Mouse (Mus musculus) midbrain, postnatal 0 days (tissue): ENCODE data around the gene Tspoap1. TPM values are rescaled to one million over a fixed set of nuclear protein-coding genes. Genes with fewer than 3 reads are reported as not detected.

Source experiments
- ATAC-seq: fragments of 200-750 bp; cut with Nextera tagmentation; 2 replicates; pipeline ENCODE4 v1.8.0; 2017; ENCODE audit warnings: moderate number of reproducible peaks, mild to moderate bottlenecking, moderate TSS enrichment, moderate library complexity; ENCODE audit not compliant: low FRiP score
- DNase-seq: peaks from one replicate; pipeline ENCODE4 v3.0.0-alpha.2; 2015; ENCODE audit warnings: low spot score
- H3K27ac ChIP-seq: fragments of 300-500 bp; sonication (generic); 2 replicates; pipeline ENCODE4 v1.5.1; 2014; ENCODE audit warnings: low read depth, mild to moderate bottlenecking, low read length, mixed read lengths
- H3K27me3 ChIP-seq: fragments of 300-500 bp; sonication (generic); 2 replicates; pipeline ENCODE4 v1.6.1; 2014; ENCODE audit warnings: low read length, control low read depth, mixed read lengths; ENCODE audit not compliant: insufficient read depth
- H3K36me3 ChIP-seq: fragments of 300-500 bp; sonication (generic); 2 replicates; pipeline ENCODE4 v1.6.1; 2014; ENCODE audit warnings: low read length, control low read depth, mixed read lengths; ENCODE audit not compliant: insufficient read depth
- H3K4me1 ChIP-seq: fragments of 300-500 bp; sonication (generic); 2 replicates; pipeline ENCODE4 v1.6.1; 2014; ENCODE audit warnings: mild to moderate bottlenecking, control low read depth, antibody characterized with exemption, low read length, mixed read lengths; ENCODE audit not compliant: insufficient read depth
- H3K4me2 ChIP-seq: fragments of 300-500 bp; sonication (generic); 2 replicates; pipeline ENCODE4 v1.6.1; 2014; ENCODE audit warnings: low read depth, mild to moderate bottlenecking, low read length, mixed read lengths; ENCODE audit not compliant: poor library complexity, severe bottlenecking
- H3K4me3 ChIP-seq: fragments of 300-500 bp; sonication (generic); 2 replicates; pipeline ENCODE4 v1.5.1; 2014; ENCODE audit warnings: low read depth, mild to moderate bottlenecking, low read length, moderate library complexity
- H3K9ac ChIP-seq: fragments of 300-500 bp; sonication (generic); replicated peaks from 2 replicates; pipeline ENCODE4 v1.6.1; 2014; ENCODE audit warnings: mild to moderate bottlenecking, low read length, moderate library complexity, mixed read lengths; ENCODE audit not compliant: poor library complexity, severe bottlenecking
- H3K9me3 ChIP-seq: fragments of 300-500 bp; sonication (generic); 2 replicates; pipeline ENCODE4 v1.6.1; 2016; ENCODE audit warnings: low read length, control low read depth
- CTCF ChIP-seq: IDR thresholded peaks from 2 replicates; pipeline ENCODE4 v1.5.1; 2016; ENCODE audit warnings: antibody characterized with exemption, mild to moderate bottlenecking
- WGBS: fragments of 180-500 bp; shearing (Covaris S2); extraction: QIAGEN DNeasy Blood & Tissue Kit; methylation state at CpG from one replicate; pipeline ENCODE4 v1.1.7; 2014; 5-methylcytosine and 5-hydroxymethylcytosine counted together
- polyA plus RNA-seq: library from polyadenylated mRNA; unstranded; fragments of >200 nt; fragmentation: Nextera tagmentation; extraction: Ambion mirVana; gene quantifications from 2 replicates; pipeline ENCODE4 v1.2.1, GENCODE M21; 2015
- total RNA-seq: library from RNA; depleted of rRNA; stranded (reverse); fragments of >200 nt; gene quantifications from 2 replicates; pipeline ENCODE4 v1.2.3, GENCODE M21; 2014

Gene Tspoap1
- total and polyA plus RNA-seq, 2 experiments from 2014 or later: 57.8 to 206 TPM

DNA sequence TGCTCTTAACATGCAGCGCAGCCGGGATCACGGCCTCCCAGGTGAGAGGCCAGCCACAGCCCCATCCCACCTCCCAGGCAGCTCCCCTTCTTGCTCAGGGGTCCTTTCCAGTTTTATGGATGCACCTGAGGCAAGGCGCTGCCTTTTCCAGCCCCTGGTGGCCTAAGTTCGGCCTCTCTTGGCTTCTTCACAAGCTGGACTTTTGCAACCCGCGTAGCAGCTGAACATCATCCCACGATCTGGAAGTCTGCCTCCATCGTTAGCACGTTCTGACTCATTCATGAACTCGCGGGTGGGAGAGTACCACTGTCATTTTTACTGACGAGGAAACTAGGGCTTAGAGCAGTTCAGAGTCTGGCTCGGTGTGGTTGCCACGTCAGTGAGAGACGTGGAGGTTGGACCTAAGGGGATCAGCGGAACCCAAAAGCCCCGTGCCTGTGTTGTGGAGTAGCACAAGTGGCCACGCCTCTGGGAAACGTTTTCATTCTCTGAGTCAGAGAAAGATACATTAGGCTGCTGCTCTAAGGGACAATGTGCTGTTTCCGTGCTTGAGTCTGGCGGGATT lies 41.5 kb downstream of the Tspoap1 start:
- no peak overlapping the region for H3K27ac ChIP-seq
- no peak overlapping the region for H3K4me2 ChIP-seq
- H3K9me3 ChIP-seq: no peaks in the 10 kb centered on the region
- ATAC-seq (no peak), DNase-seq (no peak)
- TF ChIP-seq CTCF: no peak
- H3K4me3 ChIP-seq: no peak overlapping the region
- 87% methylated on average over 22 of the region's 22 CpGs for WGBS
- H3K4me1 ChIP-seq: 0 out of 2 replicates have a peak, but pooled peaks cover 2% of the 10 kb centered on the region
- no peaks in the 10 kb centered on the region for H3K27me3 ChIP-seq
- H3K36me3 ChIP-seq: no peaks in the 10 kb centered on the region
- no peak overlapping the region for H3K9ac ChIP-seq

DNA sequence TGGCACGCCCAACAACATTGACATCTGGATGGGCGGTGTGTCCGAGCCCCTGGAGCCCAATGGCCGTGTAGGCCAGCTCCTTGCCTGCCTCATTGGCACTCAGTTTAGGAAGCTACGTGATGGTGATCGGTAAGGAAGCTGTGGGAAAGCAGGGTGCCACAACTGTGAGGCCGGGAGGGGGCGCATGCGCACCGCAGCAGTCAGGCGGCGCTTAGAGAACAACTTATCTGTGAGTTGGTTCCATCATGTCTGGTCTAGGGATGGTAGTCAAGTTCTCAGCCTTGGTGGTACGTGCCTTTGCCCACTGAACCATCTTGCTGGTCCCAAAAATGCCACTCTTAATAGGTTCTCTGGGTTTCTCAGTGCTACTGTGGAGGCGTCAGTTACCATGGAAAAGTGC lies 42.3 kb downstream of the Tspoap1 start:
- WGBS: 50% methylated on average over 14 of the region's 14 CpGs
- Histone ChIP-seq H3K36me3 (no peaks in the 10 kb centered on the region), H3K9ac (no peak overlapping the region), H3K4me2 (no peak overlapping the region), H3K9me3 (no peaks in the 10 kb centered on the region), H3K27ac (no peak overlapping the region), H3K4me3 (no peak overlapping the region), H3K27me3 (no peaks in the 10 kb centered on the region), H3K4me1 (no peaks in the 10 kb centered on the region)
- ATAC-seq (no peak), DNase-seq (peak; percentile 20)
- peak; percentile 65 for TF ChIP-seq CTCF

DNA sequence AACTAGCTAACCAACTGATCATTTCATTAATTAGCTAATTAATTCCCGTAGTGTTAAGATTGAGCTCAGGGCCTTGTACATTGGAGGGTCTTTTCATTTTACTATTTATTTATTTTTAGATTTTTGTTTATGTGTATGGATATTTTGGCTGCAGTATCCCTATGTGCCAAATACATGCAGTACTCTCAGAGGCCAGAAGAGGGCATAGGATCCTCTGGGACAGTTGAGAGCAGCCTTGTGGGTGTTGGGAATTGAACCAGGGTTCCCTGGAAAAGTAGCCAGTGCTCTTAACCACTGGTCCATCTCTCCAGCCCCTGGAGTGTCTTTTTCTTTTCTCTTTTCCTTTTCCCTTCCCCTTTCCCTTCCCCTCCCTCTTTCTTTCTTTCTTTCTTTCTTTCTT lies 45.1 kb downstream of the Tspoap1 start:
- no peaks in the 10 kb centered on the region for H3K9me3 ChIP-seq
- no peak overlapping the region for H3K9ac ChIP-seq
- ATAC-seq (no peak), DNase-seq (no peak)
- peak; percentile 47 for TF ChIP-seq CTCF
- WGBS: 73% methylated on average over 1 of the region's 1 CpGs
- H3K36me3 ChIP-seq: no peaks in the 10 kb centered on the region
- no peak overlapping the region for H3K27ac ChIP-seq
- H3K4me2 ChIP-seq: no peak overlapping the region
- H3K27me3 ChIP-seq: no peaks in the 10 kb centered on the region
- no peaks in the 10 kb centered on the region for H3K4me1 ChIP-seq
- H3K4me3 ChIP-seq: no peak overlapping the region

DNA sequence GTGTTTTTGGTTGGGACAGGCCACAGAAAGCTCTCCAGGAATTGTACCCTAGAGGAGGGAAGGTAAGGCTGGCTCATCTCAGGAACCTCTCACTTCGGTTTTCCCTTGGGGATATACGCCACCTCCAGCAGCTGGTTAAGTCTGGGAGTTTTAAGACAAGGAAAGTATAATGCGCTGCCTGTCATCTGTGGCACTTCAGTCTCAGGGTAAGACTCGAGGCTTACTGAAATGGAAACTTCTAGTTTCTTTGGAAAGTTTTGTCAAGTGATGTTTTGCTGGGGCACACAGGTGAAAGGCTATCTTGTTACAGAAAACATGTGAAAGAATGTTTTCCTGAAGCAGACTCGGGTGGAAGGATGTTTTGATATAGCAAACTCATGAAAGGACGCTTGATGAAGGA lies 47.1 kb downstream of the Tspoap1 start:
- WGBS: 85% methylated on average over 6 of the region's 6 CpGs
- H3K9me3 ChIP-seq: no peaks in the 10 kb centered on the region
- no peak for TF ChIP-seq CTCF
- DNase-seq: no peak
- no peaks in the 10 kb centered on the region for H3K36me3 ChIP-seq
- H3K27me3 ChIP-seq: no peaks in the 10 kb centered on the region
- no peak overlapping the region for H3K9ac ChIP-seq
- no peak for ATAC-seq
- H3K4me2 ChIP-seq: no peak overlapping the region
- no peak overlapping the region for H3K27ac ChIP-seq
- H3K4me1 ChIP-seq: peaks cover 4% of the 10 kb centered on the region; the same call in 1 of the 2 replicates
- H3K4me3 ChIP-seq: no peak overlapping the region

DNA sequence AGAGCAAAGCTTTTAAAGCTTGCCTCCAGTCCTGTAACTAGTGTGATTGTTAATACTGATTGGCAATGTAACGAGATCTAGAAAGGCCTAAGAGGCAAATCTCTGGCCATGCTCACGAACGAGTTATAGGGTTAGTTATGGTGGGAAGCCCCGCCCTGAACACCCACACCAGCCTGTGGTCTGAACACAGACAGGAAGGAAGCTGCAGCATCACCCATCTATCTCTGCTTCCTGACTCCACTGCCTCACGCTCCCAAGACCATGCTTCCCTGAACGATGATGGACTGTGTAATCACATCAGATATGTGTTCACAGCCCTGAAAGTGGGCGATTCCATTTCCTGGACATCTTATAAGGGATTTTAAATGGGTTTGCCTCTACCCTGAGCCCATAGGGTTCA lies 47.9 kb downstream of the Tspoap1 start:
- no peak overlapping the region for H3K4me3 ChIP-seq
- H3K9me3 ChIP-seq: no peaks in the 10 kb centered on the region
- no peak overlapping the region for H3K27ac ChIP-seq
- 86% methylated on average over 7 of the region's 7 CpGs for WGBS
- no peaks in the 10 kb centered on the region for H3K27me3 ChIP-seq
- DNase-seq (no peak), ATAC-seq (no peak)
- no peak for TF ChIP-seq CTCF
- H3K4me2 ChIP-seq: no peak overlapping the region
- H3K4me1 ChIP-seq: peaks cover 4% of the 10 kb centered on the region; the same call in 1 of the 2 replicates
- H3K36me3 ChIP-seq: no peaks in the 10 kb centered on the region
- no peak overlapping the region for H3K9ac ChIP-seq

DNA sequence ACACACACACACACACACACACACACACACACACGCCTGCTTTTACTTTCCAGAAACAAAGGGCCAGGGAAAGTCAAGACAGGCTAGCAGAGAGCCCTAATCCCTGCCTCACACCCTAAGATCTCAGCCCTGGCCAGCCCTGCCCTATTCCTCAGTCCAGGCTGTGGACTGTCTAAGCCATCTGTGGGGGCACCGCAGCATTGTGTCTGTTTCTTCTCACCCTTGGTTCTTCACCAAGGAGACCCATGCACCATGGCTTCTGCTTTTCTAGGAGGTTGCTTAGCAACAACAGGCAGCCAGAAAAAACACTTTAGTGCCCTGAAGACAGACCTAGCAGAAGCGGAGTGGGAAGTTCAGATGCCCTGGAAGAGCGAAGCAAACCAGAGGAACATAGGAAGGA lies 51.1 kb downstream of the Tspoap1 start:
- 30% methylated on average over 4 of the region's 4 CpGs for WGBS
- TF ChIP-seq CTCF: no peak
- peaks cover 4% of the 10 kb centered on the region for H3K4me1 ChIP-seq
- H3K9me3 ChIP-seq: no peaks in the 10 kb centered on the region
- DNase-seq (peak; percentile 57), ATAC-seq (no peak)
- H3K36me3 ChIP-seq: no peaks in the 10 kb centered on the region
- peak overlapping the region; percentile 62 for H3K27ac ChIP-seq
- no peak overlapping the region for H3K4me3 ChIP-seq
- no peak overlapping the region for H3K4me2 ChIP-seq
- H3K27me3 ChIP-seq: no peaks in the 10 kb centered on the region
- no peak overlapping the region for H3K9ac ChIP-seq
